In the genomic region with DNA sequence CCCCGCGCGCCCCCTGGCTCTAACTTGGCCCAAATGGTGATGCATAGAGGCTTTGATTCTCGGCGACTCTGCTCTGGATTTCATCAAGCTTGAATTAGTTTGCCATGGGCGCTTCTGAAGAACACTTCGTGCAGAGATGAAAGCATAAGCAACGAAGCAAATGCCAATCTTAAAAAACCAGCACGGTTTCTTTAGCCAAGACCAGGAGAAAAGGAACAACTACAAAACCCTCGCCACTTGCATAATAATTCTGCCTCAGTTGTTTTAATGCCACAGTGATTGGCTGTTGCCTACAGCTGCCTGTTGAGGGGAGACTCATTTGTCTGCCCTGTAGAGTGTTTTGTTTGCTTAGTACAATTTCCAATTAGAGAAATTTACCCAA, we compare ENCODE assay signal across 8 mouse cellular contexts. TPM values are rescaled to one million over a fixed set of nuclear protein-coding genes. Genes with fewer than 3 reads are reported as not detected.
DNase-seq lines count a peak whose midpoint lies in the region; ATAC-seq and TF ChIP-seq lines count a peak whose summit lies in the region.

No protein-coding gene starts in this region.

- ATAC-seq in hindbrain, embryonic 12.5 days (ENCODE audit: low FRiP score), result no peak
- ATAC-seq in midbrain, embryonic 12.5 days (ENCODE audit: low FRiP score, low read depth), result no peak

- peak overlapping the region; percentile 71 for H3K4me2 ChIP-seq in hindbrain, embryonic 12.5 days (replicated peaks)
- peak overlapping the region; percentile 76 for H3K4me2 ChIP-seq in midbrain, embryonic 12.5 days (replicated peaks)

- WGBS in lung, adult 2 months, result 2% methylated on average over 10 of the region's 10 CpGs
- 2% methylated on average over 10 of the region's 10 CpGs for WGBS in hindbrain, embryonic 12.5 days
- under 1% methylated on average over 10 of the region's 10 CpGs for WGBS in midbrain, embryonic 12.5 days

- no peak for DNase-seq in lung, adult 2 months
- DNase-seq in lung, postnatal 36 days, result no peak
- DNase-seq in thymus, postnatal 10 days (ENCODE audit: low spot score in 2 of 2), result no peak
- DNase-seq in cerebellum, postnatal 25 days, result no peak
- no peak for DNase-seq in ovary, postnatal 14 days (ENCODE audit: low spot score)

- H3K27me3 ChIP-seq in hindbrain, embryonic 12.5 days, result no peaks in the 10 kb centered on the region
- no peaks in the 10 kb centered on the region for H3K27me3 ChIP-seq in midbrain, embryonic 12.5 days

- H3K4me1 ChIP-seq in lung, adult 2 months (ENCODE audit: control insufficient read depth, insufficient read depth, low read length), result peaks cover 15% of the 10 kb centered on the region
- H3K4me1 ChIP-seq in cortical plate, adult 2 months (ENCODE audit: control insufficient read depth, insufficient read depth, low read length), result peaks cover 16% of the 10 kb centered on the region
- H3K4me1 ChIP-seq in hindbrain, embryonic 12.5 days, result peaks cover 26% of the 10 kb centered on the region
- H3K4me1 ChIP-seq in midbrain, embryonic 12.5 days, result peaks cover 31% of the 10 kb centered on the region

- no peaks in the 10 kb centered on the region for H3K9me3 ChIP-seq in hindbrain, embryonic 12.5 days (replicated peaks)
- no peaks in the 10 kb centered on the region for H3K9me3 ChIP-seq in midbrain, embryonic 12.5 days

- H3K27ac ChIP-seq in cortical plate, adult 2 months (ENCODE audit: insufficient read depth, low read length), result peak overlapping the region; percentile 36; the same call in 1 of the 2 replicates
- H3K27ac ChIP-seq in hindbrain, embryonic 12.5 days, result peak overlapping the region; percentile 98
- peak overlapping the region; percentile 97 for H3K27ac ChIP-seq in midbrain, embryonic 12.5 days (replicated peaks)

- H3K9ac ChIP-seq in hindbrain, embryonic 12.5 days, result peak overlapping the region; percentile 85
- H3K9ac ChIP-seq in midbrain, embryonic 12.5 days (replicated peaks), result peak overlapping the region; percentile 94

- no peak for TF ChIP-seq CTCF in lung, adult 2 months (IDR thresholded peaks at IDR 0.05; ENCODE audit: insufficient read depth, low read length)
- TF ChIP-seq CTCF in cortical plate, adult 2 months (IDR thresholded peaks at IDR 0.05; ENCODE audit: extremely low read depth, insufficient read depth, low read length), result no peak

- no peak for TF ChIP-seq POLR2A in lung, adult 2 months (IDR thresholded peaks at IDR 0.05; ENCODE audit: borderline replicate concordance, extremely low read depth, low read depth, low read length)
- no peak for TF ChIP-seq POLR2A in cortical plate, adult 2 months (IDR thresholded peaks at IDR 0.05; ENCODE audit: extremely low read depth, insufficient read depth, low read length)

- H3K36me3 ChIP-seq in hindbrain, embryonic 12.5 days, result no peaks in the 10 kb centered on the region
- H3K36me3 ChIP-seq in midbrain, embryonic 12.5 days, result peaks cover 4% of the 10 kb centered on the region; the same call in 1 of the 2 replicates

- H3K4me3 ChIP-seq in lung, adult 2 months (replicated peaks; ENCODE audit: extremely low read depth, low read depth, low read length), result peak overlapping the region; percentile 71
- peak overlapping the region; percentile 93 for H3K4me3 ChIP-seq in cortical plate, adult 2 months (ENCODE audit: insufficient read depth, low read length)
- peak overlapping the region; percentile 62 for H3K4me3 ChIP-seq in hindbrain, embryonic 12.5 days
- peak overlapping the region; percentile 63 for H3K4me3 ChIP-seq in midbrain, embryonic 12.5 days

RNA-seq across cellular contexts. Expression of a gene that starts 0.8 kb away (rescaled TPM):
- 193 and 235 TPM in 2 replicates for polyA plus RNA-seq in lung, adult 2 months (2012; rRNA removed)
- 160 and 165 TPM in 2 replicates for polyA plus RNA-seq in cortical plate, adult 2 months (2012; rRNA removed)
- polyA plus RNA-seq in hindbrain, embryonic 12.5 days (2016; fragmentation: Nextera tagmentation; extraction: Ambion mirVana), result 27.3 and 28.7 TPM in 2 replicates
- 19.7 and 21.7 TPM in 2 replicates for polyA plus RNA-seq in midbrain, embryonic 12.5 days (2016; fragmentation: Nextera tagmentation; extraction: Ambion mirVana)

RNA-seq across cellular contexts. Expression of a gene that starts 6.8 kb away (rescaled TPM):
- 10.0 and 16.1 TPM in 2 replicates for polyA plus RNA-seq in lung, adult 2 months (2012; rRNA removed)
- 138 and 160 TPM in 2 replicates for polyA plus RNA-seq in cortical plate, adult 2 months (2012; rRNA removed)
- 153 and 167 TPM in 2 replicates for polyA plus RNA-seq in hindbrain, embryonic 12.5 days (2016; fragmentation: Nextera tagmentation; extraction: Ambion mirVana)
- 145 and 162 TPM in 2 replicates for polyA plus RNA-seq in midbrain, embryonic 12.5 days (2016; fragmentation: Nextera tagmentation; extraction: Ambion mirVana)

RNA-seq across cellular contexts. Expression of a gene that starts 47.0 kb away (rescaled TPM):
- polyA plus RNA-seq in lung, adult 2 months (2012; rRNA removed), result not detected in 2 replicates
- polyA plus RNA-seq in cortical plate, adult 2 months (2012; rRNA removed), result not detected in 2 replicates
- 0.31 and 0.48 TPM in 2 replicates for polyA plus RNA-seq in hindbrain, embryonic 12.5 days (2016; fragmentation: Nextera tagmentation; extraction: Ambion mirVana)
- polyA plus RNA-seq in midbrain, embryonic 12.5 days (2016; fragmentation: Nextera tagmentation; extraction: Ambion mirVana), result 0.32 and 0.42 TPM in 2 replicates

Comparison
In these comparisons a context has a peak if more than half of its experiments do, and no peak if none do; other contexts are left out.
1. H3K27ac ChIP-seq: peak in every context shown above with its lines; median percentile 98 in hindbrain, embryonic 12.5 days; 97 in midbrain, embryonic 12.5 days; 36 in cortical plate, adult 2 months.